Mouse (Mus musculus): ENCODE results near the gene Baiap2l1.
A peak's percentile ranks its signal among the peaks of the same experiment; 100 is the strongest.

Baiap2l1 gene

GRCm38 (mm10) chr5:144260464-144260863 lies 97.4 kb downstream of the Baiap2l1 start:
- no peak for ATAC-seq (ENCODE audit: insufficient number of reproducible peaks, low FRiP score, low TSS enrichment)

DNA sequence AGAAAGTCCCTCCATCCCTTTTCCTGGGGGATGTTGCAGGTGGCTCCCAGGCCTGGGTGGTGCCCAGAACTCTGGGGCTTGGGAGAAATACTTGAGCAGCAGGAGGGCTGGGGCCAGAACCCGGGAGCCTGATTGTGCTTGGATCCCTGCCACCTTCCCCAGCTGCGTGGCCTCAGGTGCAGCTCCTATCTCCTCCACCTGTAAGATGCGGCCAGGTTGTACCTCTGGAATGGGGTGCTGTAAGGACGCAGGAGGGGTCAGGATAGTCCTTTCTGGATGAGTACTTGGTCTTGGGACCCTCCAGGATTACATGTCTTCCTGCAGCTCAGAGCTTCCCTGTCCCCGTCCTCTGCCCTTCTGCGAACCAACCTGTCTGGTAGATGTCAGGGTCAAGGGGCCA lies 98.7 kb downstream of the Baiap2l1 start:
- ATAC-seq (ENCODE audit: insufficient number of reproducible peaks, low FRiP score, low TSS enrichment), result no peak

DNA sequence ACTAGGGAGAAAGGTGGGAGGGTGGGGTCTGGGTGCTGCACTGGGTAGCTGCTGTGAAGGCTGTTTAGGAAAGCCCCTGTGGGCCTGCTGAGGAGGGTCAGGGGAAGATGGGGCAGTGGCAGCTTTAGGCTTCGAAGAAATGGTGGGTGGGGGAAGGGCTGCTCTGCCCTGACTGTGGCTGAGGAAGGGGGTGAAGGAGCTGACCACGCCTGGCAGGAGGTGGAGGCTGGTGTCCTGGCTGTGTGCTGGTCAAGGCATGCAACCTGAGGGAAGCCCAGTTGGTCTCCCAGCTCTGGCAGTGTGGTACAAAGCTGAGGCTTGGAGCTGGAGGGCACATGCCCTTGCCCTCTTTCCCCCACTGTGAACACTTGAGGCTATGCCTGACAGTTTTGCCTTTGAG lies 99.2 kb downstream of the Baiap2l1 start:
- no peak for ATAC-seq (ENCODE audit: insufficient number of reproducible peaks, low FRiP score, low TSS enrichment)

DNA sequence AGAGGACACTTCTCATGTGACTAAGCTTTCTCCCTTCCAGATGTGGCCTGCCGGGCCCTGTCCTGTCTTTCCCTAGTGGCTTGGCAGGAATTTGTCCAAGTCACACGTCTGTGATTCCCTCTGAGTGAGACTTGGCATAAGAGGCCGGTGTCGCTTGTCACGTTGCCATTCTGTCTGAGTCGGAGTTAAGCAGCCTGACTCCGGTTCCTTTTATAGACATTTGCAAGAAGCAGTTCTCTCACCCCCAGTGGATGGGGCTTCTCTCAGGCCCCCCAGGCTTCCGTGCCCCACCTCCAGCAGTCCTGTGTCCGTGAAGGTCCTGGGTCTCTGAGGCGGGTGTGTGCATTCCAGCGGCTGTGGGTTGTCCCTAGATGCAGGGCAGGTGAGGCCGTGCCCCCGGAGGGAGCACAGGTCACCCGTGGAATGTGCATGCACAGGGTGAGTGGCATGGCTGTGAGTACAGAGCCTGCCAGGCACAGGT lies 99.7 kb downstream of the Baiap2l1 start:
- ATAC-seq (ENCODE audit: insufficient number of reproducible peaks, low FRiP score, low TSS enrichment), result no peak

DNA sequence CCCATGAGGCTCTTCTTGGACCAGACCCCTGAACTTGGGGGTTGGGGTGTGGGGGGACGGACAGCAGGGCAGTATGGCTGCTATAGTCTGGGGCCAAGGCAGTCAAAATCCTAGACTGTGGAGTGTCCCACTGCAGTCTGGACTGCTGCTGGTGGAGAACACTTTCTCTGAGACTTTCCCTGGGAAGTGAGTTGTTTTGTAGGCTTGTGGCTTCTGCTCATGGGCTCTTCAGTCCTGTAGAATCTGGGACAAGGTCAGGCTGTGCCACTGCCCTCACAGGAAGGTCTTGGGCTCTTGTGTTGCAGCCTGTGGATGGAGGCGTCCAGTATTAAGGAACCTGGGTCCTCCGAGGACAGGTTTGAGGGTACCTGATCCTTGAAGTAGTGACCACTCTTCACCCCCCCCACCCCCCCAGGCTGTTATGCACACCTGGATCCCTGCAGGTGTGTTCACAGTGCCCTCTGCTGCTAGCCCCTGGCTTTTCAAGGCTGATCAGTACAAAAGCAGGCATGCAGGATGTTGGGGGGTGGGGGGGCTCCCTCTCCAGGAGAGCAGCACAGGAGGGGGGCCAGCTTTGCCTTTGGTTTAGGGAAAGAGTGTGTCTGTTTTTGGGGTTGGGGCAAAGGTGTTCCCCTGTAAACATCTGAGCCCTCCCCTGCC lies 100.3 kb downstream of the Baiap2l1 start:
- ATAC-seq (ENCODE audit: insufficient number of reproducible peaks, low FRiP score, low TSS enrichment), result no peak

- no peak for ATAC-seq (ENCODE audit: insufficient number of reproducible peaks, low FRiP score, low TSS enrichment)
These were observed 101.0 kb downstream of the Baiap2l1 start for GRCm38 (mm10) chr5:144256888-144257287.

DNA sequence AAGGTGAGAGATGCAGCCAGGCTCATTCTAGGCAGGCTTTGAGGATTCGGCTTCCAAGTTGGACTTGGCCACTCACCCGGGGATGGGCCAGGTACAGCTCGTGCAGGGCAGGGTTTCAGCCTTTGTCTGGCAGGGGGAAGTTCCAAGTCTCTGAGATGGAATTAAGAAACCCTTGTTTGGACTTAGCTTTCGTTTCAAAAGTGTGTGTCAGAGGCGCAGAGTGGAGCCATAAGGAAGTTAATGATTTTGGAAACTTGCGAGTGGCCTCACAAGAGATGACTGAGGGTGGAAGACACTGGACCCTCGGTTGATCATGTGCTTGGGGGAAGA lies 101.4 kb downstream of the Baiap2l1 start:
- no peak for ATAC-seq (ENCODE audit: insufficient number of reproducible peaks, low FRiP score, low TSS enrichment)

DNA sequence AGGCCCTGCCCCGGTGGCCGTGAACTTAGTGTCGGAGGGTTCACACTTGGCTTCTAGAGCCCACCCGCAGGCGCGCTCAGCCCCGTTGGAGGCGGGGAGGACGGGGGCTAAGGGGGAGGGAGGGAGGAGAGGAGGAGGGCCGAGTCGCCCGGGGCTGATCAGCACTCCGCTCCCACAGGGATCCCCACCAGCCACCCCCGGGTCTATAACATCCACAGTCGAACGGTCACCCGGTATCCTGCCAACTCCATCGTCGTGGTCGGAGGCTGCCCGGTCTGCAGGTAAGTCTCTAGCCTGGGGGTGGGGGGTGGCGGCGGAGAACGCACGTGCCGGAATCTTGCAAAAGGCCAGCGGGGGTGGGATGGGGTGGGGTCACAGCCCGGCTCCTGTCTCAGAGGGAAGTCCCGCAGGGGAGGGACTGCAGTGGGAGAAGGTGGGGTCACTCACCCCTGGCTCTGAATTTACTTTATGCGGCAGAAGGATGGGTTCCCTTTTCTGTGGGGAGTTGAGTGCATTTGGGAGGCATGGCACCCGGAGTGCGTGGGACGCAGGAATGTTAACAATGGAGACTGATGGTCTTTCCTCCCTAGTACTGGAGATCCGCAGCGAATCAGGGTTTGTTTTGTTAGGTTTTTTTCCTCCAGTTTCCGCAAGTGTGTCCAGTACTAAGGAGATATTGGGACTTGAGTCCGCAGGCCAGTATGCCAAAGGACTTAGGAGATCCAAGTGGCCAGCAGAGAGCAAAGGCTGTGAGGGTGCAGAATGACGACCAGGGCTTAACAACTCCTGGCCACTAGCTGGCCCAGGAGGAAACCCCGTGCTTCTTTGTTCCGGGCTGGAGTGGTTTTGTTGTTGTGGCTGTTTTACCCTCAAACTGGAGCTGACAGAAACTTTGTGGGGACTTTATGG lies 102.0 kb downstream of the Baiap2l1 start:
- ATAC-seq (ENCODE audit: insufficient number of reproducible peaks, low FRiP score, low TSS enrichment), result no peak

DNA sequence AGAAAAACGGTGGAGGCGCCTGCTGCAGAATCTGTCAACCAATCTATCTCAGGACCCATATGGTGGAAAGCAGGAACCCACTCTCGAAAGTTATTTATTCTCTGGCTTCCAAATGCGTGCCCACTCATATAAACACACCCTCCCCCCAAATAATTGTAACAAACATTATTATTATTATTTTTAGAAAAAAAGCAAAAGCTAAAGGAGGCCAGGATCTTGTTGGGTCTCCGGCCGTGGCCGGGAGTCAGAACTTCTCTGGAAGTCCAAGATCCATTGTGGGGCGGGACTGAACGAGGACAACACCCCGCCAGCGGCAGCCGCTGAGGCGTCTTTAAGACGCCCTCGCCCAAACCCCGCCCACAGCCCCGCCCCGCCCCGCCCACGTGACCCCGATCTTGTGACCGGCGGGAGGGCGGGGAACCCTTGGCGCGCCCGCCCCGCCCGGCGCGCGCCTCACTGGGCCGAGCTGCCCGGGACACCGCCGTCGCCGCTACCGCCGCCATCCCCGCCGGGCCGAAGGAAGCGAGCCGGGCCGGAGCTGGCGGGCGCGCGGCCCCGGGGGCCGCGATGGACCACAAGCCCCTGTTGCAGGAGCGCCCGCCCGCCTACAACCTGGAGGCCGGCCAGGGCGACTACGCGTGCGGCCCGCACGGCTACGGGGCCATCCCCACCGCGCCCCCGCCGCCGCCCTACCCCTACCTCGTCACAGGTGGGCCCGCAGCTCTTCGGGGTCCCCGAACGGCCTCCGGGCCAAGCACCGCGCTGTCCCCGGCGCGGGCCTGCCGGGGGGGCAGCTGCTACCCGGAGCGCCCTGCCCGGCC lies 102.9 kb downstream of the Baiap2l1 start:
- peak; percentile 50; the same call in 1 of the 2 replicates for ATAC-seq (ENCODE audit: insufficient number of reproducible peaks, low FRiP score, low TSS enrichment)

- no peak for ATAC-seq (ENCODE audit: insufficient number of reproducible peaks, low FRiP score, low TSS enrichment)
These were observed 103.6 kb downstream of the Baiap2l1 start for GRCm38 (mm10) chr5:144254122-144254810.

GRCm38 (mm10) chr5:144253212-144253611 lies 104.7 kb downstream of the Baiap2l1 start:
- ATAC-seq (ENCODE audit: insufficient number of reproducible peaks, low FRiP score, low TSS enrichment), result no peak

- no peak for ATAC-seq (ENCODE audit: insufficient number of reproducible peaks, low FRiP score, low TSS enrichment)
These were observed 105.9 kb downstream of the Baiap2l1 start for GRCm38 (mm10) chr5:144251876-144252577.

DNA sequence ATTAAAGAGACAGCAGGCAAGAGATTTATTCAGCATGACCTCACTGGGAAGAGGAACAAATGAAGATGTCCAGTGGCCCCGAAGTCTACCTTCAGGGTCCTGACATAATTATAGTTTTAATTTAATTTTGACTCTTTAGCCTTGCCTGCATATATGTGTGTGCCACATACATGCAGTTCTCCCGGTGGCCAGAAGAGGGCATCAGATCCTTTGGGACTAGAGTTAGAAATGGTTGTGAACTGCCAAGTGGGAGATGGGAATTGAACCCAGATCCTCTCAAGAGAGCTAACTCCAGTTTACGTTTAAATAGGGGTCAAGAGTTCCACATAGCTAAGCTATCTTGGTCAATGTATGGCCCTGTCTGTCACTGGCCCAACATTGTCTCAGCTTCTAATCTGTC lies 108.0 kb downstream of the Baiap2l1 start:
- ATAC-seq (ENCODE audit: insufficient number of reproducible peaks, low FRiP score, low TSS enrichment), result no peak

- no peak for ATAC-seq (ENCODE audit: insufficient number of reproducible peaks, low FRiP score, low TSS enrichment)
These were observed 109.9 kb downstream of the Baiap2l1 start for GRCm38 (mm10) chr5:144247906-144248585.

- no peak for ATAC-seq (ENCODE audit: insufficient number of reproducible peaks, low FRiP score, low TSS enrichment)
These were observed 110.6 kb downstream of the Baiap2l1 start for GRCm38 (mm10) chr5:144247307-144247706.

DNA sequence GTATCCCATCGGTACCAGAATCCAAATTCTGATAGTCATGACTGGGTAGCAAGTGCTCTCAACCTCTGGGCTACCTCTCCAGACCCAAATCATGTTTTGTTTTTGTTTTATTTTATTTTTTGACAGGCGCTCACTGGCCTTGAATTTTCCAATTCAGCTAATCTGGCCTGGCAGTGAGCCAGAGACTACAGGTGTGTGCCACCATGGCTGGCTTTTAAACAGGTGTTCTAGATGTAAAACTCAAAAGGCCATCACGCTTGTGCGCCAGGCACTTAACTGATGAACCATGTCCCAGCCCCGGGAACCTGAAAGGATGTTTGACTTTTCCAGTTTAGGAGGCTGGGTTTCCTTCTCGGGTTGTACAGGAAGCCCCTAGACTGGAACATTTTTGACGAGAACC lies 111.2 kb downstream of the Baiap2l1 start:
- no peak for ATAC-seq (ENCODE audit: insufficient number of reproducible peaks, low FRiP score, low TSS enrichment)

DNA sequence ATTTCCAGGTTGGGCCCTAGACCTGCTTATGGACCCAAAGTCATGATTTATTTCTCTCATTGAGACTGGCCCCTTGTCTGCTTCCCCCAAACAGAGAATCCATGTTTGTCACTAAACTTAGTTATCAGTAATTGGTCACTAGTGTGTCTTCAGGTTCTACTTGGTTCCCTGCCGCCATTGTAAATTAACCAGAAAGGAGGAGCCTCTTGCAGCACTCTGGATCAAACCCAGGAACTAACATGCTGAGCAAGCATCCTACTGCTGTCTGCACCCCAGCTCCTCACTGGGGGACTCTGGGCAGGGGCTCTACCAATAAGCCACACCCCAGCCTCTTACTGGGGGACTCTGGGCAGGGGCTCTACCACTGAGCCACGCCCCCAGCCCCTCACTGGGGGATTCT lies 112.3 kb downstream of the Baiap2l1 start:
- no peak for ATAC-seq (ENCODE audit: insufficient number of reproducible peaks, low FRiP score, low TSS enrichment)

GRCm38 (mm10) chr5:144243901-144244487 lies 113.9 kb downstream of the Baiap2l1 start, which contains the start of gene Bri3:
TSS of gene Bri3 (plus strand) at chr5:144244437.
- ATAC-seq (ENCODE audit: insufficient number of reproducible peaks, low FRiP score, low TSS enrichment), result no peak

DNA sequence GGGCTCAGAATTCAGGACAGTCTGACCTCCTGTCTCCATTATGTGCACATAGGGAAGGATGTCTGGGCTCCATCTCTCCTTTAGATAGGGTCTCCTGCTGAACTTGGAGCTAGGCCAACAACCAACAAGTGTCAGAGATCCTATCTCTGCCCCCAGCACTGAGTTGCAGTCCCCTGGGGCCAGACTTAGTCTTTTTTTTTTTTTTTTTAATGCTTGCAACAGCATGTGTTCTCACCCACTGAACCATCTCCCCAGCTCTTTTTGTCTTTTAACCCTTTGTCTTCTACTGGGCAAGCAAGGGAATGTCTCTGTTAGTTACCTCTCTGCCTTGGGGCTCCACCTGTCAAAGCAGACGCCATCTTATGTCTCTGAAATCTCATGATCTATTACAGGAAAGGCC lies 118.9 kb downstream of the Baiap2l1 start:
- ATAC-seq (ENCODE audit: insufficient number of reproducible peaks, low FRiP score, low TSS enrichment), result no peak

Data from cerebellum, adult (tissue).